Mouse (Mus musculus) liver, adult 2 months (tissue): ENCODE data around the gene Nim1k.

ENCODE experiments used
- CTCF ChIP-seq: fragments of 200-500 bp; IDR thresholded peaks from 2 replicates; pipeline ENCODE4 v1.5.1; 2011; ENCODE audit warnings: low read depth, low read length, control low read depth
- POLR2A ChIP-seq: fragments of 200-500 bp; IDR thresholded peaks from 2 replicates; pipeline ENCODE4 v1.6.1; 2011; ENCODE audit warnings: low read length, control low read depth; ENCODE audit not compliant: insufficient read depth; ENCODE audit errors: extremely low read depth

GRCm38 (mm10) chr13:119723368-119723767 lies 32.3 kb downstream of the Nim1k start:
- TF ChIP-seq CTCF (no peak), POLR2A (no peak)
